Mouse (Mus musculus) MEL (cell line): ENCODE results near the gene Cep89. TPM values are rescaled to one million over a fixed set of nuclear protein-coding genes. Genes with fewer than 3 reads are reported as not detected.

Source experiments
- DNase-seq: peaks from one replicate; pipeline ENCODE4 v3.0.0; 2011; ENCODE audit warnings: low read depth, low spot score
- H3K27ac ChIP-seq: 2 replicates; pipeline ENCODE4 v1.5.1; 2012; ENCODE audit warnings: low read depth, mild to moderate bottlenecking, control low read depth, low read length, moderate library complexity; ENCODE audit not compliant: control insufficient read depth
- H3K27me3 ChIP-seq, 2 experiments: fragments of 150-350 bp in 1 of 2; sonication (generic) in 1 of 2; 2 replicates each; pipeline ENCODE4 v1.6.1; 2012; ENCODE audit warnings: low read length in 2 of 2, mild to moderate bottlenecking in 2 of 2, improper control_type of control experiment in 1 of 2, moderate library complexity in 1 of 2; ENCODE audit not compliant: insufficient read depth in 2 of 2, control insufficient read depth in 1 of 2
- H3K36me3 ChIP-seq, 2 experiments: 2 replicates each; pipeline ENCODE4 v1.6.1; 2012 to 2014; ENCODE audit warnings: low read length in 2 of 2, improper control_type of control experiment in 1 of 2, inconsistent platforms in 1 of 2, mild to moderate bottlenecking in 1 of 2; ENCODE audit not compliant: insufficient read depth in 2 of 2, control insufficient read depth in 1 of 2
- H3K4me1 ChIP-seq, 2 experiments: fragments of 150-350 bp in 1 of 2; sonication (generic) in 1 of 2; 2 replicates each; pipeline ENCODE4 v1.6.1; 2012; ENCODE audit warnings: low read length in 2 of 2, improper control_type of control experiment in 1 of 2, mild to moderate bottlenecking in 1 of 2; ENCODE audit not compliant: insufficient read depth in 2 of 2, control insufficient read depth in 1 of 2
- H3K4me3 ChIP-seq, 2 experiments: fragments of 150-350 bp in 1 of 2; sonication (generic) in 1 of 2; 2 replicates each; pipeline ENCODE4 v1.5.1; 2012; ENCODE audit warnings: low read depth in 2 of 2, low read length in 2 of 2, mild to moderate bottlenecking in 2 of 2, moderate library complexity in 2 of 2, control low read depth in 1 of 2, improper control_type of control experiment in 1 of 2; ENCODE audit not compliant: control insufficient read depth in 1 of 2, insufficient read depth in 1 of 2
- H3K79me2 ChIP-seq: 2 replicates; pipeline ENCODE4 v1.6.1; 2012; ENCODE audit warnings: mild to moderate bottlenecking, low read length, moderate library complexity; ENCODE audit not compliant: control insufficient read depth, poor library complexity, insufficient read depth
- H3K9ac ChIP-seq: 2 replicates; pipeline ENCODE4 v1.6.1; 2012; ENCODE audit warnings: low read depth, mild to moderate bottlenecking, control low read depth, low read length, moderate library complexity; ENCODE audit not compliant: control insufficient read depth, poor library complexity, severe bottlenecking
- H3K9me3 ChIP-seq: fragments of 150-350 bp; sonication (generic); replicated peaks from 2 replicates; pipeline ENCODE4 v1.6.1; 2012; ENCODE audit warnings: mild to moderate bottlenecking, low read length, improper control_type of control experiment, moderate library complexity; ENCODE audit not compliant: insufficient read depth
- BHLHE40 ChIP-seq: IDR thresholded peaks from 2 replicates; pipeline ENCODE4 v1.6.1; 2012; ENCODE audit warnings: low read depth, mild to moderate bottlenecking, inconsistent platforms, low read length, improper control_type of control experiment, borderline replicate concordance
- CHD1 ChIP-seq: IDR thresholded peaks from 2 replicates; pipeline ENCODE4 v1.6.1; 2012; ENCODE audit warnings: low read depth, mild to moderate bottlenecking, inconsistent platforms, low read length, improper control_type of control experiment
- CHD2 ChIP-seq: IDR thresholded peaks from 2 replicates; pipeline ENCODE4 v1.6.1; 2011; ENCODE audit warnings: low read length, improper control_type of control experiment
- E2F4 ChIP-seq: IDR thresholded peaks from 2 replicates; pipeline ENCODE4 v1.6.1; 2011; ENCODE audit warnings: low read depth, low read length, improper control_type of control experiment, borderline replicate concordance
- EP300 ChIP-seq, 2 experiments: IDR thresholded peaks; 2 replicates each; pipeline ENCODE4 v1.6.1; 2011; ENCODE audit warnings: improper control_type of control experiment in 2 of 2, low read length in 2 of 2, low read depth in 1 of 2, mild to moderate bottlenecking in 1 of 2
- MEF2A ChIP-seq: IDR thresholded peaks from 2 replicates; pipeline ENCODE4 v1.6.1; 2014; ENCODE audit warnings: low read depth, mild to moderate bottlenecking, inconsistent platforms, low read length, improper control_type of control experiment; ENCODE audit not compliant: poor library complexity, insufficient replicate concordance, severe bottlenecking; ENCODE audit errors: extremely low read depth
- MYB ChIP-seq: IDR thresholded peaks from 2 replicates; pipeline ENCODE4 v1.6.1; 2011; ENCODE audit warnings: mild to moderate bottlenecking, low read depth, low read length, improper control_type of control experiment
- NELFE ChIP-seq: IDR thresholded peaks from 2 replicates; pipeline ENCODE4 v1.6.1; 2011; ENCODE audit warnings: low read depth, low read length, improper control_type of control experiment
- NRF1 ChIP-seq: IDR thresholded peaks from 2 replicates; pipeline ENCODE4 v1.6.1; 2014; ENCODE audit warnings: low read depth, mild to moderate bottlenecking, inconsistent platforms, low read length, improper control_type of control experiment, moderate library complexity; ENCODE audit not compliant: poor library complexity, insufficient read depth, severe bottlenecking
- POLR2A ChIP-seq, 2 experiments: IDR thresholded peaks; 2 replicates each; pipeline ENCODE4 v1.6.1; 2011 to 2012; ENCODE audit warnings: low read length in 2 of 2, mild to moderate bottlenecking in 2 of 2, control low read depth in 1 of 2, improper control_type of control experiment in 1 of 2, low read depth in 1 of 2, moderate library complexity in 1 of 2; ENCODE audit not compliant: control insufficient read depth in 1 of 2, insufficient read depth in 1 of 2, poor library complexity in 1 of 2
- POLR2AphosphoS2 ChIP-seq: IDR thresholded peaks from 2 replicates; pipeline ENCODE4 v1.6.1; 2011; ENCODE audit warnings: low read length, improper control_type of control experiment
- TCF12 ChIP-seq: IDR thresholded peaks from 2 replicates; pipeline ENCODE4 v1.6.1; 2014; ENCODE audit warnings: low read depth, mild to moderate bottlenecking, inconsistent platforms, low read length, improper control_type of control experiment, moderate library complexity
- ZKSCAN1 ChIP-seq: IDR thresholded peaks from 2 replicates; pipeline ENCODE4 v1.6.1; 2012; ENCODE audit warnings: low read depth, mild to moderate bottlenecking, inconsistent platforms, low read length, improper control_type of control experiment, moderate library complexity
- ZMIZ1 ChIP-seq: IDR thresholded peaks from 2 replicates; pipeline ENCODE4 v1.6.1; 2012; ENCODE audit warnings: low read depth, mild to moderate bottlenecking, inconsistent platforms, low read length, improper control_type of control experiment, moderate library complexity
- polyA plus RNA-seq, 2 experiments: library from polyadenylated mRNA; stranded (reverse) in 1 of 2; unstranded in 1 of 2; fragments of >175 nt in 1 of 2; fragments of >200 nt in 1 of 2; gene quantifications; 2 replicates each; pipeline versions ENCODE4 v1.2.1 to v1.2.4; 2012; ENCODE audit warnings: low replicate concordance in 2 of 2, low read depth in 1 of 2; ENCODE audit not compliant: insufficient read length in 2 of 2, insufficient read depth in 1 of 2, missing spikeins in 1 of 2
- total RNA-seq: library from RNA; depleted of rRNA; stranded (reverse); fragments of 300-350 nt; gene quantifications from 2 replicates; pipeline ENCODE4 v1.2.3, GENCODE M21; 2012

The Cep89 gene
- total and polyA plus RNA-seq, 3 experiments: 15.8 to 44.5 TPM; not detected in 1

DNA sequence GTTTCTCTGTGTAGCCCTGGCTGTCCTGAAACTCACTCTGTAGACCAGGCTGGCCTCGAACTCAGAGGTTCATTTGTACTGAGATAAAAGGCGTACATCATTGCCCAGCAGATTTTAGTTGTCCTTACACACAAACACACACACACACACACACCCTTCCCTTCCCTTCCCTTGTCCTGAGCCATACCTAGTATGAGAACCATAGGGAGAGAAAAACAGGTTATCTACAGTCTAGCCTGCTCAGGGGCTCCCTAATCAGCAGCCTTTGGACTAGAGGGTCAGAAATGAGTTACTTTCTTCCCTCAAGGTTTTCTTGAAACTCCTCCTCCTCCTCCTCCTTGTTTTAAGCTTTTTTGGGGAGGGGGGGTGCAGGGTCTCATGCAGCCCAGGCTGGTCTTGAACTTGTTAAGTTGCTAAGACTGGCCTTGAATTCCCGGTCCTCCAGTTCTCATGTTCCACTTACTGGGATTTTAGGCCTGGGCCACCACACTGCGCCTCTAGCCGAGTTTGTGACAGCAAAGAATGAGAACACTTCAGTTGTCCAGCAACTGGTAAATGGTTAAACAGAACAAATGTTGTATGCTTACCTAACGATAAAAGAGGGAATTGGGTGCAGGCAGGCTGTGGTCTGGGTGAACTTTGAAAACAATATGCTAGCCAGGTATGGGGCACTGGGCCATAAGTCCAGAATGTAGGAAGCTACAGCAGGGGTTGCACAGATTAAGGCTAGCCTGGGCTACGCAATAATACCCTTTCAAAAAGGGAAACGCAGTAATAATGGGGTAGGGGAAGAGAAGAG lies 46.8 kb upstream of the Cep89 start:
- DNase-seq: no peak
- no peak overlapping the region for H3K27ac ChIP-seq
- H3K27me3 ChIP-seq: no peaks in the 10 kb centered on the region

DNA sequence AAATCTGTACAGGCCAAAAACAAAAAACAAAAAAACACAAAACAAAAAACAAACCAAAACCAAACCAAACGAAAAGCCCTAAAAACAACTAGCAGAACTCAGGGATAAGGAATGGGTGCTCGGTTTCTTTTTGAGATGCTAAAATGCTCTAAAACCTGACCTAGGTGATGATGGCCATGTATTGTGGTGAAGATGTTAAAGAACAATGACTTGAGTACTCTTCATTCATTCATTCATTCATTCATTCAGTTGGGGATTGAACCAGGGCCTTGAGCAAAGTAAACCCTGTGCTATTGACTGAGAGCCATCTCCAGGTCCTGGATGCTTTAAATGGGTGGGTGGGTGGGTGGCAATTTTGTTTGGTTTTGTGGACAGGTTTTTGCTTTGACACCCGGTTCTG lies 45.7 kb upstream of the Cep89 start:
- no peak overlapping the region for H3K9ac ChIP-seq
- H3K9me3 ChIP-seq: no peaks in the 10 kb centered on the region
- H3K27me3 ChIP-seq: no peaks in the 10 kb centered on the region
- H3K27ac ChIP-seq: no peak overlapping the region
- no peak overlapping the region for H3K4me3 ChIP-seq
- no peaks in the 10 kb centered on the region for H3K36me3 ChIP-seq
- no peaks in the 10 kb centered on the region for H3K79me2 ChIP-seq
- no peak for TF ChIP-seq POLR2AphosphoS2
- no peak for TF ChIP-seq NELFE
- DNase-seq: no peak
- H3K4me1 ChIP-seq: no peaks in the 10 kb centered on the region

More for the DNA sequence above, 46.8 kb upstream of the Cep89 start:
- TF ChIP-seq ZKSCAN1 (no peak), POLR2A (IDR thresholded peaks at IDR 0.05; ENCODE audit: control insufficient read depth in 1 of 2, insufficient read depth in 1 of 2, low read depth in 1 of 2, low read length in 2 of 2, poor library complexity in 1 of 2) (no peak), MYB (no peak), BHLHE40 (no peak), NRF1 (no peak), EP300 (IDR thresholded peaks at IDR 0.05; ENCODE audit: low read depth in 1 of 2, low read length in 2 of 2) (no peak), TCF12 (no peak), E2F4 (no peak), CHD2 (no peak)
- Histone ChIP-seq H3K4me1 (no peaks in the 10 kb centered on the region), H3K9ac (no peak overlapping the region), H3K4me3 (no peak overlapping the region), H3K36me3 (no peaks in the 10 kb centered on the region), H3K9me3 (no peaks in the 10 kb centered on the region), H3K79me2 (no peaks in the 10 kb centered on the region)

- H3K36me3 ChIP-seq: no peaks in the 10 kb centered on the region
- H3K79me2 ChIP-seq: no peaks in the 10 kb centered on the region
- no peak for DNase-seq
- TF ChIP-seq ZKSCAN1 (no peak), MEF2A (no peak), CHD1 (no peak), POLR2A (IDR thresholded peaks at IDR 0.05; ENCODE audit: control insufficient read depth in 1 of 2, insufficient read depth in 1 of 2, low read depth in 1 of 2, low read length in 2 of 2, poor library complexity in 1 of 2) (no peak), ZMIZ1 (no peak)
- no peak overlapping the region for H3K9ac ChIP-seq
- H3K4me1 ChIP-seq: no peaks in the 10 kb centered on the region
- H3K9me3 ChIP-seq: no peaks in the 10 kb centered on the region
- H3K27ac ChIP-seq: no peak overlapping the region
- no peak overlapping the region for H3K4me3 ChIP-seq
- H3K27me3 ChIP-seq: no peaks in the 10 kb centered on the region
Measured at GRCm38 (mm10) chr7:35353306-35353705, 43.5 kb upstream of the Cep89 start.
